Mouse (Mus musculus): ENCODE data around the gene Cela2a. TPM values are rescaled to one million over a fixed set of nuclear protein-coding genes. Genes with fewer than 3 reads are reported as not detected.

Gene Cela2a
- total RNA-seq (2021), result not detected
- polyA plus RNA-seq (2012; rRNA removed), result 0.25 and 0.59 TPM in 2 replicates
- long read RNA-seq, result 0 reads

DNA sequence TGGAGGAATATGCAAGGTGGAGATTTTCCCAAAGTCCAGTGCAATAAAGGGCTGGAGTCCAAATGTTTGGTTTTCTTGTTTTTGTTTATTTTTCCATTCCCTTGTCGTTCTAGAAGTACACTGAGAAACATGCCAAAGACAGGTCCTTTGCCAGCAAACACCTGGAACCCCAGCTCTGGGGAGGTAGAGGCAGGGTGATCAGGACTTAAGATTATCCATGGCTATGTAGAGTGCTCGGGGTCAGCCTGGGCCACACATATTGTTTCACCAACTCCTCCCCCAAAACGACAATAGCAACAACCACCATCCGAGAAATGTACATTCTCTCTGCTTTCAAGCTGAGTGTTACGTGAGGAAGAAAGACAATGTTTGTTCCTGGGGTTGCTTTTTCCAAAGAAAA is at the start of gene Cela2a:
Gene Cela2a, minus strand, starts transcription at position 101 of the 400 bp plus-strand sequence.
- DNase-seq, result no peak

DNA sequence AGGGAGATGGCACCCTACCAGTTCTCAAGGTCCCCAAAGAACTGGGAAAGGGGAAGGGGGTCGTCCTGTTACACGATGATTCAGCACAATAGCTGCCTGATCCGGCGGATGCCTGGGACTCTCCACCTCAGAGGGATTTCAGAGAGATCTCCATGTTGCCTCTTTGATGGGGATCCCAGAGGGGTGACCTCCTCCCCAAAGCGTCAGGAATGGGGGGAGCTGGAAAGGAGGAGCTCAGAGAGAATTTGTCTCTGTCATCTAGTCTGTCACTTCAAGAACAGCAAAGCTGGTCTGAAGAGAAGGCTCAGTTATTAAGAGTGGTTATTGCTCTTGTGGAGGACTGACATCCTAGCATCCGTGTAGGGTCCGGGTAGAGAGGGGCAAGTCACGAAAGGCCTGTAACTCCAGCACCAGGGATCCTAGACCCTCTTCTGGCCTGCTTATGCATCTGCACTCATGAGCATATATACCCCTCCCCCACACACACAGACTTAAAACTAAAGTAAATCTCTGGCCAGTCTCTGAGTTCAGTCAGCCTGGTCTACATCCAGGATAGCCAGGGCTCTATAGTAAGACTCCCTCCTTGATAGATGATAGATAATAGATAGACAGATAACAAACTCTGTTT is 49.6 kb upstream of the Cela2a start:
- no peak for DNase-seq

DNA sequence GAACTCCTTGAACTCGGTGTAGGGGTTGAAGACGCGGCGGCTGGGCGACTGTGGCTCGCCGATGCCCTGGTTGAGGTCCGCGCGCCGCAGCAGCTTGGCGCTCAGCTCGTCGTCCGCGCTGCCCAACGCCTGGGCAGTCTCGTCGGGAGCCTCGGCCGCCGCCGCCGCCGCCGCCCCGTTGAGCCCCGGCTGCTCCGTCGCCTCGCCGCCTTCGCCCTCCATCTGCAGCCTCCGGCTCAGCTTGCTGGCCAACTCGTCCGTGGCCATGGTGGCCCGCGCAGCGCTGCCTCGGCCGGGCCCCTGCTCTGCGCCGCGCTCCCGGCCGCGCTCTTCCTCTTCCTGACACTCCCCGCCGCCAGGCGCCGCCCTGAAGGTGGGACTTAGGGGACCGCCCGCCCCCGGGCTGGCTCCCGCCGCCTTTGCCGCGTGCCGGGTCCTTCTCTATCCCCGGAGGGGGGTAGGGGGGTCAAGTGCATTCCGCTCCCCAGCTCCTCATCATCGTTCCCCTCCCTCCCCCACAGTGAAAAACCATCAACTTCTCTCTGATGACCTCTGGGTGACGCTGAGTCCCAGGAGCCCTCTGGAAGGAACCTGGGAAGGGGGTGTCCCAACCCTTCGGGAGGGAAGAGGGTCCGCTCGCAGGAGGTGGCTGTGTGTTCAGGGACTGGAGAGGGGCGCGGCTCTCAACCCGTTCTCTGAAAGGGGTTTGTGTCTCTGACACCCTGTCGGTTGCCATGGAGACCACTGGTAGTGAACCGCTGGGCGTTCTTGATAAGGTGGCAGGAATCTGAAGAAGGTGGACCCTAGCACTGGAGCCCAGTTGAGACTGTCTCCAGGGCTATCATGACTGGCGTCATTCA is 48.9 kb upstream of the Cela2a start, which contains the start of gene Efhd2:
Gene Efhd2, minus strand, starts transcription at position 320 of the 860 bp plus-strand sequence.
- peak; percentile 91 for DNase-seq

DNA sequence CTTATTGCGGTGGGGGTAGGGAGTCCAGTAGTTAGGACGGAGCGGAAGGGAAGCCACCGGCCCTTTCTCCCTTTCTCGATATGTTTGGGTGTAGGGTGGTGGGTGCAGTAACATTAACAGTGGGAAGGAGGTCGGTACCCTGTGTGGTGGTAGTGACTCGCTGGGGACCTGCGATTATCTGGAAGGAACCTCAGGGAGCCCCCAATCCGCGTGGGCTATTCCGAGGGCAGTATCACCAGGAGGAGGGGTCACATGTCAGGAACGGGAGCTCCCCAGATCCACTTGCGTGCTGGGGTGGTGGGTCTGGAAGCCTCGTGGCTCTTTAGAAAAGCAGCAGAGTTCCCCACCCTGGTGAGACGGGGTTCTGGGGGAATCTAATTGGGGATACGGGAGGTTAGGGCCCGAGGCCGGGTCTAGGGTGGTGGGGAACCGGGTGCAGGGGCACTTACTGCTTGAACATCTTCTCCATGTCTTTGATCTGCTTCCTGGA is 48.2 kb upstream of the Cela2a start:
- DNase-seq, result no peak

DNA sequence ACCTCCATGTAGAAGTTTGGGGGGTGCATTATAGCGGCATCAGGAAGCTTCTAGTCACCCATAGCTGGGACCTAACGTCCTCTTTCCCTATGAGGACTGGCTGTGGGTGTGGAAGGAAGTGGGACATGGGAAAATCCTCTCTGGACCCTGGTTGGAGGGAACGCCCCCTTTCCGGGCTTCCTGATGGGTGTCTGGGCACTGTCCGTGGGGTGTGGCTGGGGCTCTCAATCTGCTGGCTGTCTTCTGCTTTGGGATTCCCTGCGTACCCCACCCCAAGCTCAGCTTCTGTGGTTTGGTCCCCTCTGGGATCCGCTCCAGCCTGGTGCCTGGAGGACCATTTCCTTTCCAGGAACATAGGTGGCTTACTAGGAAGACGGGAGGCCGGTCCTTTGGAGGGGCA is 47.0 kb upstream of the Cela2a start:
- no peak for DNase-seq

DNA sequence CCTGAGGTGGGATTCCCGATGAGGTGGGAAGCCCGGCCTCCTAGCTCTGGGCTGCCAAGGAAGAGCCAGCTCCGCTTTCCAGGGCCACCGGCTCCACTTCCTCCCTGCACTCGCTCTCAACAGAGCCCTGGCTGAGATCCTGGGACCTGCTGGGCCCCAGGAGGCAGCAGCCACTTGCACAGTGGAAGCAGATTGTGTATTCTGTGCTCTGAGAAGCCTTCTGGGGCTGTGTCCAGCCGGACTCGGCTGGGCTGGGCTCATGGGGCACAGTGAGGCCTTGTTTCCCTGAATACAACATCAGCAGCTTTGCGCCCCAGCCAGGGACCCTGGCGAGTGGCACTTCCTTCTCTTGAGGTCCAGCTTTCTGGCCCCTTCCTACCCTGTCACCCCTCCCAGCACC is 45.9 kb upstream of the Cela2a start:
- no peak for DNase-seq

DNA sequence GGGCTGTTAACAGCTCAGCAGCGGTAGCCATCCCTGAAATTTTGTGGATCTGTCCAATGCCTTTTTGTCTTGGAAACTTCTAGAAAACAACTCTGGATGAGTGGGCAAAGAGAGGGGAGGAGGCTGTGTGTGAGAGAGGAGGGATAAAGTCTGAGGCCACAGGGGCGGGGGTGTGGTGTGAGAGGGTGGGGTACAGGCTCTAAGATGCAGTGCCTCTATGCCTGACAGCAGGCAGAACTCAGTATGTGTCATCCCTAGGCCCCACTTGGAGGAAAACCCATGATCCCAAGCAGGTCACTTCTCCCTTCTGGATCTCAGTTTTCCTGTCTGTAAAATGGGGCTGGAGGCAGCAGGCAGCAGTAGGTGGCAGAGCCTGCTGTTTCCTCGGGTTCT is 45.4 kb upstream of the Cela2a start:
- no peak for DNase-seq

DNA sequence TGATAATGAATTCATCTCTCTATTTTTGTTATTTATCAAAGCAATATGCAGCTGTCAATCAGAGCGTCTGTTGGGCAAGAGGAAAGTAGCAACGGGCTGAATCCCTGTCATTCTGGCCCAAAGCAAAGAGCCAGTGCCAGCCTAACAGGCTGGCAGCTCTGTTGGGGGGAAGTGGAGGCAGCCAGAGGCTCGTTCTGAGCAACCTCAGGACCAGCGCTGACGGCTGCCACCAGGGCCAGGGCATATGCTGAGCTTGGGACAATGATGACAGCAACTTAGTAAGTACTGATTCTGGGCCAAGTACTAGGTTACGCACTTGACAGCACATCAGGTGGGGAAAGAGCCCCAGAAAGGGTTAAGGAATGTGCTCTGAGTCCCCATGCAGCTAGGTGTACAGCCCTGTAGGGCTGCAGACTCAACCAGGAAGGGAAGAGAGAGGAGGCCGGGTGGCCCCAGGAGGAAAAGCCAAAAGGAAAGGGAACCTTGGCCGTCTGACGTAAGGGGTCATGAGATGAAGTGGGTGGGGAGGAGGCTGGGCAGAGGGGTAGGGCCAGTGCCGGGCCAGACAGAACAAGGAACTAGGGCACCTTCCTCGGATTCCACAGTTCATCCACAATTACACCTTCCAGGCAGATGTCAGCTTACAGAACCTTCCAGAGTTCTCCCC is 44.8 kb upstream of the Cela2a start:
- no peak for DNase-seq

DNA sequence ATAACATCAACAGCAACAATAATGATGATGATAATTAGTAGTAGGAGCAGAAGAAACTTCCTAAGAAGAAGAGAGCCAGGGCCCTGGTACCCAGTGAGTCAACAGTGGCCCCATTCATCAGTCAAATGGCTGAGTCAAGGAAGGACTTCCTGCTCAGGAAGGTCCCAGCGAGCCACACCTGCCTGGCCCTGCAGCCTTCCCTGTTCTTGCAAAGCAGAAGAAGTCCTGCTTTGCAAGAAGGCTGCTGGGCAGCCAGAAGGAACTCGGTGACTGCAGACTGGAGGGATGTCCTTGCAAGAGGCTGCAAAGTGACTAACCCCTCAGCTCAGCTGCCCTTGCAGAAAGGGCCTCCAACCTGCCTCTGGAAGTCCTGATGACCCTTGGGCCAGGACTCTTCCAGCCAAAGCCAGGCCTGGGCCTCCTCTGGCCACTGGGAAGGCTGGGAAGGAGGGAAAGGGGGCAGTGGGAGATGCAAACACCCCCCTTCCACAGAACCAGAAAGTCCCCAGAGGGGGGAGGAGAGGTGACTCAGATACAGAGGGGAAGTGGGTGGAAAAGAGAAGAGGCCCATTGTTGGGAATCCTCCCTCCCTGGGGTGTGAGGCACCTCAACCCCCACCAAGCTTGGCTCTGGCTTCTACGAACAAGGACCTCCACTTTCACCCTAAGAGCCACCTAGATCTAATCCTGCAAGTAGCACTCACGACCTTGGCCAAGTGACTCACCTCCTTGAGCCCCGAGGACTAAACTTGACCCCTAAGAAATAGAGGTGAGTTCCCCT is 43.7 kb upstream of the Cela2a start:
- peak; percentile 62 for DNase-seq

DNA sequence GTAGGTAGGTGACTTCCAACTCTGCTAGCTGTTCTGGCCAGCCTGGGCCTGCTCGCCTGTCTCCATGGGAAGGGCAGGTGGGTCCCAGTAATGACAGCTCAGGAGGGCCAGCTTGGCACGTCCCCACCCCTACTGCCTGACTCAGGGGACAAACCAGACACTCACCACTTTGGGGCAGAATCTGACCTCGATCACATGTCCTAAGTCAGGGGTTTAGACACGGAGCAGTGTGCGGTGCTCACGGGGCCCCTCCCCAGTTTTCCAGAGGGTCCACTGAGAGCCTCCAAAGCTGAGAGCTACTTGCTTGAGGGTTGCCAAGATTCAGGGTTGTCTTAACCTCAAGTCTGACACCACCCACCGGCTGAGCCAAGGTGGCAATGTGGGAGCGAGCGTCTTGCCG is 42.1 kb upstream of the Cela2a start:
- DNase-seq, result no peak

DNA sequence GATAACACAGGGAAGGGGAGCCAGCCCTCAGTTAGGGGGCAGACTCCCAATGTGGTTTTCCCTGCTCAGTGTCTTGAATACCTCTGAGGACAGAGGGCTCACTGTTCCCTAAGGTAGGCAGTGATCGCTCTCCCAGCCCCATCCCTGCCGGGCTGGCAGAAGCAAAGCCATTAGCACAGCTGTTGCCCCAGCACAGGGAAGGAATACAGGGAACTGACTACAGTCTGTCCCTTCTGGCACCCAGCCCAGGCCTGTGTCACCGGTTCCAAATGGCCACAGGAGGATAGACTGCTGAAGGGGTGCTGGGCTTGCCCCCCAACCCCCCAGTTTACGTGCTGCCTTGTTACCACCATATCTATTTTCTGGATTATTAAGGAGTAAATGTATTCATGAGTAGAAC is 41.5 kb upstream of the Cela2a start:
- DNase-seq, result peak; percentile 69

DNA sequence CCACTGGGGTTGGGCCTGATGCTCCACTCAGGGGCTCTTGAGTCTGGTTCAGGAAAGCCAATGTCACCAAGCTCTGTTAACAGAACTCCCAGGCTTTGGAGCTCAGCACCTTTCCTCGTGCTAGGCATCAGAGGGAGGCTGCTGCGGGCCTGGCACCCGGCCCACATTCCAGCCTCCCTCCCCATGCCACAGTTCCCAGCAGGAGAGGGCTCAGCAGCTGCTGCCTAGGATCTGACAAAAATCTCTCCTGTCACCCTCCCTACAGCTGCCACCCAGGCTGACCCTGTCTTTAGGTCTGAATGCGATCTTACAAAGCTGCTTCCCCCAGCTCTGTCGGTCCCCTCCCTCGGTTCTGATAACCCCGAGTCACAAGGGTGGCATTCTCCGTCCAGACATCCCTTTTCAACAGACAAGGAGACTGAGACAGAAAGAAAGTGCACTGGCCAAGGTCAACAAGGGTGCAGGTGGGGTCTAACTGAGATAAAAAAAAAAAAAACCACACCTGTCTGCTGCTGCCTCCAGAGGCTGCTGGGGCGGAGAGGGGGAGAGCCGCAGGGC is 41.1 kb upstream of the Cela2a start:
- DNase-seq, result no peak

DNA sequence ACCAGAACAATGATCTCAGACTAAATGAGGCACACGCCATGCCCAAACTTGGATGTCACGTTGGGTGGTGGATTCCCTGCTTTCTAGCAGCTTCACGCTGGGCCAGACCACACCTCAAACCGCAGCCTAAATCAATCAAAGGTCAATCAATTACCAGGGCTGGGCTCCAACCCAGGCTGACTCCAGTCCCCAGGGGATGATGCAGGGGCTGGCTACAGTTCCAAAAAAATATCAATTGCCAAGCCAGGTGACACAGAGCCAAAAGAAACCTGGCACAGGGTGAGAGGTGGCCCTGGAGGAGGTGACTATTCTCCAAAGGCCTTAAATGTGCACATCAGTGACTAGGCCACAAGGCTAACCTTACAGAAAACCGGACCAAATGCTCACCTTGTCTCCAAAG is 39.6 kb upstream of the Cela2a start:
- no peak for DNase-seq

DNA sequence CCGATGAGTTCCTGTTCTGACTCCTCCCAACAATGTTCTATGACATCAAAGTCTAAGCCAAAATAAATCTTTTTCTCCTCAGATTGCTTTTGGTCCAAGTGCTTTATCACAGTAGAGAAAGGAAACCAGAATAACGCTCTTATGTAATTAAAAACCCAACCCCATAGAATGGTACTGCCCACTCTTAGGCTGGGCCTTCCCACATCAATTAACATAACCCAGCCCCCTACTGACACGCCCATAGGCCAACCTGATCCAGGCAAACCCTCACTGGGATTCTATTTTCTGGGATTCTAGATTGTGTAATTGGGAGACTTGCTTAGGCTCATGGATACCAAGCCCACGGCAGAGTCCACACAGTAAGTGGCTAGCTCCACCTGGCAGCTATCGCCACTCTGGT is 39.0 kb upstream of the Cela2a start:
- DNase-seq, result no peak

DNA sequence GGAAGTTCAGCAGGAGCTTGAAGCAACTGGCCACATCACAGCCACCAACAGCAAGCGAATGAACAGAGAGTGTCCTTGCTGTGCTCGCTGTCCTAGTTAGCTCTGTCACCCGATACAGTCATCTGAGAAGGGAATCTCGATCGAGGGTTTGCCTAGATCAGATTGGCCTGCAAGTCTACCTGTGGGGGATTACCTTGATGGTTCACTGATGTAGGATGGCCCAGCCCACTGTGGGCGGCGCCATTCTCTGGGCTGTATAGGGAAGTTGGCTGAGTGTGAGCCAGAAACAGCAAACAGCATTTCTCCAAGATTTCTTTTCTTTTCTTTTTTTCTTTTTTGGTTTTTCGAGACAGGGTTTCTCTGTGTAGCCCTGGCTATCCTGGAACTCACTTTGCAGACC is 38.5 kb upstream of the Cela2a start:
- DNase-seq, result no peak

DNA sequence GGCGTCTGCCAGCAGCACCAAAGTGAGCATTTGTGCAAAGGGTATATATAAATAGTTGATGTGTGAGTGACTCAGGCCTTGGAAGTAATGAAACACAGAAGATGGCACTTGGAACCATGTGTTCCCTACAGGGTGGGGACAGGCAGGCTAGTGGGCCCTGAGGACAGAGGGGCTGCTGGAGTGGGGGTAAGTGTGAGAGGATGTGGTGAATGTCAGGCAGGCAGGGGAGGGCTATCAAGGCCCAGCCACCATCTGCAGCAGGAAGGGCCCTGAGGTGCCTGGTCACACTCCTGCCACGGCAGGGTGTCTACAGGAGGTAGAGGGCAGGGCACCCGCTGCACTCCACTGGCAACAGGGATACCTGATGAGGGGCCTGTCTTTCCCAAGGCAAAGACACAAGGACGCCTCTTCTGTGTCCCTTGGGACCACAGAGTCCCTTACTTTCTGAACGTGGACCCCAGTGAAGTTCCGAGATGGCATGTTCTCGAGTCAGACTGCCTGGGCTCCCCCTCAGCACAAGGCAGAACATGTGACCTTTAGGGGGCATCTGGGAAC is 37.8 kb upstream of the Cela2a start:
- no peak for DNase-seq

DNA sequence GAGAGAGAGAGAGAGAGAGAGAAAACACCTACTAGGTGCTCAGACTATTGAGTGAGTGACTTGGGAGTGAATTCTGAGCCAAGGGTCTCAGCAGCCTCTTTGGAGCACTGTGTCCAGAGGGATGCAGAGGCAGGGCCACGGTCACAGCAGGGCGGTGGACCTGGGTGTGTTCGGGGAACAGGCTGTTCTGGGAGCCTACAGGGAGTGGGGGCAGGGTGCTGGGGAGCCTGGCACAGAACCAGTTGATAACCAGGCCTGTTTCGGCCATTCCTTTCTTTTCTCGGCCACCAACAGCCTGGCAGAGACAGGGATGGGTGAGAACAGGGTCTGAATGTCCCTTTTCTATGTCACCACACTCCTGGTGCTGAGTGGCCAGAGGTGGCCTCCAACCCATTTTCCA is 36.9 kb upstream of the Cela2a start:
- DNase-seq, result no peak

DNA sequence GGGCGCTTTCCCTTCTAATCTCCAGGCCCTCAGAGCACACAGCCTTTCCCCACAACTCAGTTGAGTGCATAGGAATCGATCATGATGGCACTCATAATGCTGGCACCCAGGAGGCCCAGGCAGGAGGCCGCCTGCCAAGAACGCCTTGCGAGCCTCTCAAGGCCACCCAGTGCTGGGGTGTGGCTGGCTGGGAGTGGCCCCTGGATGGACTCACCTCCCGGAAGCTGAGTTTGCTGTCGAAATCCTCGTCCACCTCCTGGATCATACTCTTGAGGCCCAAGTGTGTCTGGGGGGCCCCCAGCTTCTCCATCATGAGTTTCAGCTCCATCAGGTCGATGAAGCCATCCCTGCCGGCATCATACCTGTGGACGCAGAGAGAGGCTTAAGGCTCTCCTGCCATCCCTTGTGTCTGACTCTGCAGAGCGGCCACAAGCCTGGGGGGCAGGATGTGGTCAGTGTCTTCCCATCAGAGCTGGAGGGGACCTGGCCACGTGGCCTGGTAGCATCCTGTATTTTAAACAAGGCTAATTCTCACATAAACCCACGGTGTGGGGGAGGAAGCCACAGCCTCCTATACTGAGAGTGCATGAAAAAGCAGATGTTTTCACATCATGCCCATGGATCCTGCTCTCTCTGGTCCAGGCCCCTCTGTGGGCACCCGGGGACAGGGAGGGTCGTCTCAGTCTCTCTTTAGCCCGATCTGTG is 35.8 kb upstream of the Cela2a start:
- peak; percentile 62 for DNase-seq

DNA sequence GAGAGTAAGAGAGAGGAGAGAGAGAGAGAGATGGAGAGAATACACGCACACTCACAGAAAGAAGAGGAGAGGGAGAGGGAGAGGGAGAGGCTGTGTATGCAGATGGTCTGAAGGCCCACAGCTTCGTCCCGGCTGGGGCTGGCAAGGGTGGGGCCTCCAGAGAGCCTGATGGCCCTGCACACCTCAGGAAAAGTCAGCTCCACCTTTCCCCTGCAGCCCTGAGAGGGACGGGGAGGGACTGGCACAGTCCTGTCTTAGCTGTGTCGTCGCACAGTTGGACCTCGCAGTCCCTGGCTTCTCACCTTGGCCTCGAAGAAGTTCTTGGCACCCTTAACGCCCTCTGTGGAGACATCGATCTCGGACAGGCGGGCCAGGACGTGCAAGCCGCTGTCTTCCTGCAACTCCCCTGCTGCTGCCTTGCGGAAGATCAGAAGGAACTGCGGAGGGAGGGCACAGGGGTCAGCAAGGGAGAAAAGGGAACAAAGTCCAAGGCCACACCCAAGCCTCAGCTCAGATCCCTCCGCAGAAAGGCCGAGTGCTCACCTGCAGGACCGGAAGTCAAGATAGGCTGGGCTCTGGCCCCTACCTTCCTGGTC is 34.4 kb upstream of the Cela2a start:
- no peak for DNase-seq

DNA sequence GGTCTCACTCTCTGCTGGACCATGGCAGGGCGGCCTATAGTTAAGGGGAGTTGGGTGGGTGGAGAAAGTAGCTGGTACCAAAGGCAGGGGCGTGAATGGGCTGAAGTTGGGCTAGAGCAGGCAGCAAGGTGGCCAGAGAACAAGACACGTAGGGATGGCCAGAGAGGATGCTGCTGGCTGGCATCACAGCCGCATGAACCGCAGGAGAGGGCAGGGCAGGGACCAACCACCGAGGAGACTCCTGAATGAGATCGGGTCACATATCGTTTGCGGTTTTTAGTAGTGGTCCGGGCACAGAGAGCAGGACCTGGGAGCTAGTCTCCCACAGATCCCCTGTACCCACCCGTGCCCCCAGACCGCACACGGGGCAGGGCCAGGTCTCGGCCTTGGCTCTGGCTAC is 33.4 kb upstream of the Cela2a start:
- DNase-seq, result no peak
